Mouse (Mus musculus) midbrain, embryonic 10.5 days (tissue): ENCODE results near the gene Ddx23. TPM values are rescaled to one million over a fixed set of nuclear protein-coding genes. Genes with fewer than 3 reads are reported as not detected.

ENCODE experiments used
- polyA plus RNA-seq: library from polyadenylated mRNA; unstranded; fragments of >200 nt; fragmentation: Nextera tagmentation; extraction: Ambion mirVana; gene quantifications from 2 replicates; pipeline ENCODE4 v1.2.1, GENCODE M21; 2016

Gene Ddx23
- polyA plus RNA-seq, 1 experiment from 2014 or later, result 27.2 TPM

Other genes with a start within 250 kb of the Ddx23 start
- gene Olfr282, start 231.7 kb downstream of the Ddx23 start, polyA plus RNA-seq, result not detected in 2 replicates
- gene Olfr281, start 210.3 kb downstream of the Ddx23 start, polyA plus RNA-seq, result not detected in 2 replicates
- gene OR5BS1P, start 193.0 kb downstream of the Ddx23 start, polyA plus RNA-seq, result not detected in 2 replicates
- 0.47 TPM in 1 of 2 replicates, not detected in the other for gene Lalba, start 180.2 kb downstream of the Ddx23 start, polyA plus RNA-seq
- not detected in 2 replicates for gene Olfr279, start 170.5 kb downstream of the Ddx23 start, polyA plus RNA-seq
- gene Kansl2, start 128.6 kb downstream of the Ddx23 start, polyA plus RNA-seq, result 139 and 150 TPM in 2 replicates
- 59.0 and 61.3 TPM in 2 replicates for gene Ccnt1, start 92.0 kb downstream of the Ddx23 start, polyA plus RNA-seq
- gene 4930415O20Rik, start 91.9 kb downstream of the Ddx23 start, polyA plus RNA-seq, result 0.43 TPM in 1 of 2 replicates, not detected in the other
- gene Adcy6, start 52.8 kb downstream of the Ddx23 start, polyA plus RNA-seq, result 11.8 and 12.1 TPM in 2 replicates
- gene Cacnb3, start 32.1 kb downstream of the Ddx23 start, polyA plus RNA-seq, result 36.1 and 50.9 TPM in 2 replicates
- 7.1 and 9.8 TPM in 2 replicates for gene Rnd1, start 14.6 kb upstream of the Ddx23 start, polyA plus RNA-seq
- gene Ccdc65, start 45.3 kb upstream of the Ddx23 start, polyA plus RNA-seq, result 1.3 and 1.5 TPM in 2 replicates
- 15.2 and 16.4 TPM in 2 replicates for gene Fkbp11, start 65.3 kb upstream of the Ddx23 start, polyA plus RNA-seq
- gene Arf3, start 100.3 kb upstream of the Ddx23 start, polyA plus RNA-seq, result 41.2 and 43.2 TPM in 2 replicates
- gene Wnt10b, start 115.3 kb upstream of the Ddx23 start, polyA plus RNA-seq, result 0.14 and 0.24 TPM in 2 replicates
- 22.0 and 24.0 TPM in 2 replicates for gene Wnt1, start 127.0 kb upstream of the Ddx23 start, polyA plus RNA-seq
- gene Ddn, start 146.6 kb upstream of the Ddx23 start, polyA plus RNA-seq, result 0.54 and 0.82 TPM in 2 replicates
- gene Prkag1, start 168.6 kb upstream of the Ddx23 start, polyA plus RNA-seq, result 90.4 and 94.9 TPM in 2 replicates
- 9.1 and 10.1 TPM in 2 replicates for gene Kmt2d, start 208.3 kb upstream of the Ddx23 start, polyA plus RNA-seq
- 19.3 and 23.9 TPM in 2 replicates for gene Rhebl1, start 231.6 kb upstream of the Ddx23 start, polyA plus RNA-seq
- gene Dhh, start 235.6 kb upstream of the Ddx23 start, polyA plus RNA-seq, result 0.27 and 0.58 TPM in 2 replicates